In the genomic region with DNA sequence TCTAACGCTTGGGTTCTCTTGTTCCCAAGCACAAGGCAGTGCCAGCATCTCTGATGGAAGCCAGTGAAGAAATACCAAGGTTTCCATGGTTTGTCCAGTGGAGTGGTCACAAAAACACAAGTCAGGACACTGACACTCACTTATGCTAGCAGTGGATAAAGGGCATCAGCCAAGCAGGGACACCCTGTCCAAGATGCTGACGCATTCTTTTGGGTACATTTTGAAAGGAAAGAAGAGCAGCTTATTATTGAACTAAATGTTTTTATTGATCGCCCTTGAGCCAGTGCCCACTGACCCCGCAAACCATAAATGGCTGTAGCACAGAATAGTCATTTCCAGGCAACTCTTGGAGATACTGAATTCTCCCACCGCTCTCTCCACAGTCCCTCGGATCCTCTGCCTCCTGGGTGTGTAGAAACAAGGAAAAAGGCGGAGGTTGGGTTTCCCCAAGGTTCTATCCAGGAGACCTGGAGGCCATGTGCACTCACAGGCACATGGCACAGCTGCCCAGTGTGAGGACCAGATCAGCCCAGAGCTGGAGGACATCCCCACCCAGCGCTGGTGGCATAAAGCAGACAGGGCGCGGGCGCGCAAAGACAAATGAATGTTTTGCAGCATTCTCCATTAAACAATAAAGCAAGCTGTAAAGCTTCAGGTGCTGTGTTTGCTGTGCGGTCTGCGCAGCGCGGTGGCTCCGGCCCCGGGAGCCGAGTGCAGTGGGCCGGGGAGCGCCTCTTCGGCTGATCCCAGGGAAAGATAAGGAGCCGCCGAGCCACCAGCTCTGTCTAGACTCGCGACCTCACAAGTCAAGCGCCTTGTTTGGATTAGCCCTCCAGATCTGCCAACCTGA, we compare ENCODE assay signal across 12 mouse cellular contexts. TPM values are rescaled to one million over a fixed set of nuclear protein-coding genes. Genes with fewer than 3 reads are reported as not detected.
DNase-seq lines count a peak whose midpoint lies in the region; ATAC-seq and TF ChIP-seq lines count a peak whose summit lies in the region.
"Had no signal": no experiment of that assay in that cellular context is flagged by ENCODE, and none has a peak within 500 bp of the region (broad histone marks: within the 10 kb centered on the region; RNA-seq: fewer than 3 reads in every experiment).

No protein-coding gene starts in this region.

- H3K4me3 ChIP-seq in lung, embryonic 15.5 days, result peak overlapping the region; percentile 21
- H3K4me3 ChIP-seq in forebrain, embryonic 14.5 days (ENCODE audit: low read depth, low read length), result no peak overlapping the region
- peak overlapping the region; percentile 14; the same call in 1 of the 2 replicates for H3K4me3 ChIP-seq in limb, embryonic 14.5 days (replicated peaks; ENCODE audit: low read length)
- H3K4me3 ChIP-seq in stomach, embryonic 16.5 days (replicated peaks; ENCODE audit: low read length), result peak overlapping the region; percentile 28
- H3K4me3 ChIP-seq: gastrocnemius, adult 2 months had no signal

- H3K4me1 ChIP-seq in lung, embryonic 15.5 days, result peaks cover 11% of the 10 kb centered on the region
- no peaks in the 10 kb centered on the region for H3K4me1 ChIP-seq in forebrain, embryonic 14.5 days (ENCODE audit: control insufficient read depth, insufficient read depth, low read length)
- 0 out of 2 replicates have a peak, but pooled peaks cover 6% of the 10 kb centered on the region for H3K4me1 ChIP-seq in limb, embryonic 14.5 days (ENCODE audit: control insufficient read depth, insufficient read depth, low read length)
- peaks cover 6% of the 10 kb centered on the region; the same call in 1 of the 2 replicates for H3K4me1 ChIP-seq in stomach, embryonic 16.5 days (ENCODE audit: control insufficient read depth, insufficient read depth, low read length)

- no peak overlapping the region for H3K27ac ChIP-seq in lung, embryonic 15.5 days
- no peak overlapping the region for H3K27ac ChIP-seq in forebrain, embryonic 14.5 days (ENCODE audit: low read depth, low read length)
- no peak overlapping the region for H3K27ac ChIP-seq in limb, embryonic 14.5 days (replicated peaks; ENCODE audit: low read depth, low read length)
- H3K27ac ChIP-seq in stomach, embryonic 16.5 days (ENCODE audit: low read length), result no peak overlapping the region
- H3K27ac ChIP-seq: gastrocnemius, adult 2 months had no signal

- no peak overlapping the region for H3K9ac ChIP-seq in lung, embryonic 15.5 days
- peak overlapping the region; percentile 21; the same call in 1 of the 2 replicates for H3K9ac ChIP-seq in forebrain, embryonic 14.5 days (ENCODE audit: low read length)
- H3K9ac ChIP-seq in limb, embryonic 14.5 days (ENCODE audit: low read depth, low read length, severe bottlenecking), result no peak overlapping the region
- H3K9ac ChIP-seq in stomach, embryonic 16.5 days (ENCODE audit: low read length), result peak overlapping the region; percentile 48; the same call in 1 of the 2 replicates

- WGBS in lung, embryonic 15.5 days, result 8% methylated on average over 27 of the region's 27 CpGs
- WGBS in forebrain, embryonic 14.5 days, result 4% methylated on average over 27 of the region's 27 CpGs
- WGBS in limb, embryonic 14.5 days, result 6% methylated on average over 27 of the region's 27 CpGs
- WGBS in stomach, embryonic 16.5 days, result 16% methylated on average over 27 of the region's 27 CpGs

- no peak for TF ChIP-seq POLR2A in limb, embryonic 14.5 days (IDR thresholded peaks at IDR 0.05; ENCODE audit: borderline replicate concordance, extremely low read depth, insufficient read depth, insufficient read length)

- no peaks in the 10 kb centered on the region for H3K36me3 ChIP-seq in lung, embryonic 15.5 days
- no peaks in the 10 kb centered on the region for H3K36me3 ChIP-seq in forebrain, embryonic 14.5 days (ENCODE audit: control insufficient read depth, insufficient read depth, low read length)
- H3K36me3 ChIP-seq in limb, embryonic 14.5 days (ENCODE audit: control insufficient read depth, insufficient read depth, low read length), result no peaks in the 10 kb centered on the region
- no peaks in the 10 kb centered on the region for H3K36me3 ChIP-seq in stomach, embryonic 16.5 days (ENCODE audit: control insufficient read depth, insufficient read depth, low read length)

- H3K27me3 ChIP-seq in lung, embryonic 15.5 days, result peaks cover 56% of the 10 kb centered on the region
- H3K27me3 ChIP-seq in forebrain, embryonic 14.5 days (replicated peaks; ENCODE audit: control insufficient read depth, insufficient read depth, low read length), result peaks cover 57% of the 10 kb centered on the region
- peaks cover 59% of the 10 kb centered on the region for H3K27me3 ChIP-seq in limb, embryonic 14.5 days (ENCODE audit: control insufficient read depth, insufficient read depth, low read length)
- H3K27me3 ChIP-seq in stomach, embryonic 16.5 days (ENCODE audit: control insufficient read depth, insufficient read depth, low read length), result peaks cover 21% of the 10 kb centered on the region

- no peak for DNase-seq in lung, postnatal 36 days
- DNase-seq in forebrain, embryonic 14.5 days (ENCODE audit: low spot score), result peak; percentile 23
- no peak for DNase-seq in limb, embryonic 14.5 days (ENCODE audit: low spot score)
- no peak for DNase-seq in left cerebral cortex, adult 18-20 months (ENCODE audit: low spot score in 2 of 2)
- DNase-seq in urinary bladder, postnatal 10 days (ENCODE audit: low spot score), result no peak
- no peak for DNase-seq in gastrocnemius, adult 8-10 months (ENCODE audit: low spot score in 2 of 2)
- DNase-seq: cerebellum, adult 2 months; gastrocnemius, adult 2 months; left cerebral cortex, postnatal 4 days had no signal

- H3K4me2 ChIP-seq in lung, embryonic 15.5 days, result peak overlapping the region; percentile 52
- peak overlapping the region; percentile 20; the same call in 1 of the 2 replicates for H3K4me2 ChIP-seq in forebrain, embryonic 14.5 days (ENCODE audit: low read length)
- peak overlapping the region; percentile 34 for H3K4me2 ChIP-seq in limb, embryonic 14.5 days (replicated peaks; ENCODE audit: low read depth, low read length, severe bottlenecking)
- peak overlapping the region; percentile 55 for H3K4me2 ChIP-seq in stomach, embryonic 16.5 days (ENCODE audit: low read depth, low read length)

- ATAC-seq in lung, embryonic 15.5 days (ENCODE audit: borderline replicate concordance, extremely low read depth, low FRiP score, low TSS enrichment), result peak; percentile 85
- peak; percentile 33 for ATAC-seq in forebrain, embryonic 14.5 days
- ATAC-seq in limb, embryonic 14.5 days (ENCODE audit: low FRiP score, low read depth), result no peak
- peak; percentile 44; the same call in 1 of the 2 replicates for ATAC-seq in stomach, embryonic 16.5 days (ENCODE audit: insufficient read depth, low FRiP score)
- ATAC-seq: Patski had no signal

- H3K9me3 ChIP-seq in lung, embryonic 15.5 days, result no peaks in the 10 kb centered on the region
- H3K9me3 ChIP-seq in forebrain, embryonic 14.5 days (replicated peaks; ENCODE audit: control insufficient read depth, low read length), result no peaks in the 10 kb centered on the region
- no peaks in the 10 kb centered on the region for H3K9me3 ChIP-seq in limb, embryonic 14.5 days (ENCODE audit: control insufficient read depth, low read length)
- H3K9me3 ChIP-seq in stomach, embryonic 16.5 days (replicated peaks; ENCODE audit: control insufficient read depth, low read length), result no peaks in the 10 kb centered on the region

RNA-seq across cellular contexts. Expression of a gene that starts 16.0 kb away (rescaled TPM):
- 1.0 and 3.6 TPM in 2 replicates for polyA plus RNA-seq in lung, embryonic 15.5 days (2015; fragmentation: Nextera tagmentation; extraction: Ambion mirVana)
- polyA plus RNA-seq in forebrain, embryonic 14.5 days (2014; fragmentation: Nextera tagmentation; extraction: Ambion mirVana), result 81.8 and 86.8 TPM in 2 replicates
- polyA plus RNA-seq in limb, embryonic 14.5 days (2012; rRNA removed), result 3.6 and 4.4 TPM in 2 replicates
- polyA plus RNA-seq in limb, embryonic 14.5 days (2014; fragmentation: Nextera tagmentation; extraction: Ambion mirVana), result 1.4 and 1.7 TPM in 2 replicates
- polyA plus RNA-seq in stomach, embryonic 16.5 days (2015; fragmentation: Nextera tagmentation; extraction: Ambion mirVana), result 31.6 and 33.6 TPM in 2 replicates
- 1 to 10 TPM; 1.2 to 1.4 TPM for total RNA-seq in left cerebral cortex, adult 18-20 months (2021)
- total RNA-seq in gastrocnemius, adult 8-10 months (2022), result under 1 TPM in 3 of 4 experiments, not detected in 1; 0.29 to 0.36 (median 0.29) TPM
- polyA plus RNA-seq: Patski had no signal

Comparison
In these comparisons a context has a peak if more than half of its experiments do, and no peak if none do; other contexts are left out.
1. H3K9ac ChIP-seq: peak in forebrain, embryonic 14.5 days (single experiment) and stomach, embryonic 16.5 days (single experiment); none in lung, embryonic 15.5 days (single experiment) and limb, embryonic 14.5 days (single experiment).
2. Peak in every context shown above with its lines, with median percentiles within 50 percentile points of each other: H3K4me2 ChIP-seq.